Mouse (Mus musculus) bone marrow, adult 2 months (tissue): ENCODE data around the gene Acaca.

Experiments
- CTCF ChIP-seq: fragments of 200-500 bp; IDR thresholded peaks from 2 replicates; pipeline ENCODE4 v1.5.1; 2011; ENCODE audit warnings: low read length, control low read depth; ENCODE audit not compliant: control insufficient read depth, insufficient read depth
- POLR2A ChIP-seq: fragments of 200-500 bp; IDR thresholded peaks from 2 replicates; pipeline ENCODE4 v1.6.1; 2011; ENCODE audit warnings: low read depth, mild to moderate bottlenecking, control low read depth, low read length, borderline replicate concordance; ENCODE audit not compliant: control insufficient read depth

GRCm38 (mm10) chr11:84293288-84293687 is 163.8 kb downstream of the Acaca start:
- TF ChIP-seq CTCF: no peak
- TF ChIP-seq POLR2A: no peak
